Mouse (Mus musculus) testis, postnatal 10 days (tissue): ENCODE data around the gene Bola1.
"Not testable (repeated sequence)": the region's sequence is repeated elsewhere in the genome, so short reads cannot be mapped to it uniquely, and the experiment has no call there.

Source experiments
- DNase-seq: peaks from one replicate; pipeline ENCODE4 v3.0.0; 2021; ENCODE audit warnings: low spot score

Bola1 gene

GRCm38 (mm10) chr3:96226695-96227648 lies 7.5 kb upstream of the Bola1 start:
- no peak for DNase-seq

GRCm38 (mm10) chr3:96225421-96225820 lies 5.9 kb upstream of the Bola1 start:
- DNase-seq = no peak

- no peak for DNase-seq
Observed at GRCm38 (mm10) chr3:96222774-96223173, 3.3 kb upstream of the Bola1 start.

GRCm38 (mm10) chr3:96221640-96222038 lies 2.1 kb upstream of the Bola1 start:
- DNase-seq = no peak

GRCm38 (mm10) chr3:96220765-96221639 lies 1.5 kb upstream of the Bola1 start, which contains the start of the genes Hist2h2ac and Hist2h2be:
Hist2h2ac (minus strand) TSS chr3:96220880.
Hist2h2be (plus strand) TSS chr3:96221119.
- DNase-seq = peak; percentile 73

- peak; percentile 53 for DNase-seq
Observed at GRCm38 (mm10) chr3:96220131-96220764, 739 bp upstream of the Bola1 start.

GRCm38 (mm10) chr3:96219191-96219641 lies 293 bp downstream of the Bola1 start:
- no peak for DNase-seq

- DNase-seq = peak; percentile 59
Observed at GRCm38 (mm10) chr3:96209242-96209641, 10.3 kb downstream of the Bola1 start.

DNA sequence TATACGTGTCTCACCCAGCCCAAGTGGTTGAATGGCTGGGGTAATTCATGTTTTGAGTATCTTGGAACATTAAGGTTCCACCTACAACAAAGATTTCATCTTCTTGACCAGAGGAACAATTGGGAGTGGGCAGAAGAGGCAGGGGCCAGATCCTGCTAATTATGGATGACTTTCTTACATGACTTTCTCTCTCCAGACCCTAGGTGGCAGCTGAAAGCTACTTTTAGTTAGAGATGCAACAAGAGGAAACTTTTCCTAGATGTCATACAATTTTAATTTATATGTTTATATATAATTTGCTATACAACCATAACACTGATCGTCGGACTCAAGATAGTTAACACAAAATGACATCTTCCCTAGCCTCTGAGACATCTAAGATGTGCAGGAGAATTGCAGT lies 11.7 kb downstream of the Bola1 start:
- no peak for DNase-seq

GRCm38 (mm10) chr3:96199731-96200130 lies 19.8 kb downstream of the Bola1 start:
- DNase-seq = no peak

DNA sequence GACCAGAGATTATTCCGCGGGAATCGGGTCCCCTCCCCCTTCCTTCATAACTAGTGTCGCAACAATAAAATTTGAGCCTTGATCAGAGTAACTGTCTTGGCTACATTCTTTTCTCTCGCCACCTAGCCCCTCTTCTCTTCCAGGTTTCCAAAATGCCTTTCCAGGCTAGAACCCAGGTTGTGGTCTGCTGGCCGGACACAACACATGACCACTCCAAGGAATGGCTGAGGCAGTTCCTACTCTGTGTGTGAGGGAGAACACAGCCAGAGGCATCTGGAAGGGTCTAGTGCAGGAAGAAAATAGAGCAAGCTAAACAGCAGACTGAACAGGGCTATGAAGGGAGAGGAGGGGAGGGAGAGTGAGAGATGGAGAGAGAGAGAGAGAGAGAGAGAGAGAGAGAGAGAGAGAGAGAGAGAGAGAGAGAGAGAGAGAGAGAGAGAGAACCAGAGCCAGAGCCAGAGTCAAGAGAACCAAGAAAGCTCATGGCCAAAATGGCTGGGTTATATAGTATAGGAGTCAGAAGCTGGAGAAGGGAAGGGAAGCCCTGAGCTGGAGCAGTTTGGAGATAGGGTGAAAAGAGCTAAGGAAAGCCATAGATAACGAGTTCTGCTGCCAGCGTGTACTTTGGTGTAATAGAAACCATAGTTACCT lies 20.8 kb downstream of the Bola1 start:
- DNase-seq = not testable (repeated sequence)

DNA sequence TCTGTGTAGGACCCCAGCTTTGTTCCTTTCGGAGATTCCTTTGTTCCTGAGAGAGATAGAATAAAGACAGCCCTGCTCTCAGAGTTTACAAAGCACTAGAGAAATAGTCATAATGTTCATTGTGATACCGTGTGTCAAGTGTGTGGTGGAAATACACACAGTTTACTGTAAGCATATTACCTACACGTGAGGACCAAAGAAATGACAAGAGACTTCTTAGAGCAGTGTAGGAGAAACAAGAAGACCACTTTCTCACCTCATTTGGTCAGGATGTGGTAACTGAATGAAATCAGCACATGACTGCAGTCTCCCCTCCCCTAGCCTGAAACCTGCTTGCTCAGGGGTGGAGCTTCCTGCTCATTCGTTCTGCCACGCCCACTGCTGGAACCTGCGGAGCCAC lies 21.3 kb downstream of the Bola1 start:
- no peak for DNase-seq

GRCm38 (mm10) chr3:96197129-96197749 lies 22.3 kb downstream of the Bola1 start:
- peak; percentile 85 for DNase-seq

- DNase-seq = no peak
Observed at GRCm38 (mm10) chr3:96196437-96197128, 22.9 kb downstream of the Bola1 start.

DNA sequence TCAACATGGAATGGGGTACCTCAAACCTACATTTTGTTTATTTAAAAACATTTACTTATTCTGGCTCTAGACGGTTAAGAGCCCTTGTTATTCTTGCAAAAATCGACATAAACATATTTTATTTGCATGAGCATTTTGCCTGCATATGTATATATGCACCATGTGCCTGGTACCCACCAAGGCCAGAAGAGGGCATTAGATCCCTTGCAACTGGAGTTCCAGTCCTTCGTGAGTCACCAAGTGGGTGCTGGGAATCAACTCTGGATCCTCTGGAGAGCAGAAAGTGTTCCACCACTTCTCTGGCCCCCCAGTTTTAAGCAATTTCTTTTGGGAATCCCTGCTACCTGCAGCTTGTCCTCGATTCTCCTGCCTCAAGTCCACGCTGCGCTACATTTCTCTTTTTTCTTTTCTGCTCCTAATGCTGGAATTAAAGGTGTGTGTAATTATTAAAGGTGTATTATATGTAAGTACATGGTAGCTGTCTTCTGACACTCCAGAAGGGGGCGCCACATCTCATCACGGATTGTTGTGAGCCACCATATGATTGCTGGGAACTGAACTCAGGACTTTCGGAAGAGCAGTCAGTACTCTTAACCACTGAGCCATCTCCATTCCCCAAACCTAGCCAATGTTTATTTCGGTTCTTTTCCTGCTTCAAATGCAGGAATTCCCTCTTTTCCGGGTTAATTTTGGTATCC lies 23.7 kb downstream of the Bola1 start:
- no peak for DNase-seq

GRCm38 (mm10) chr3:96194966-96195365 lies 24.5 kb downstream of the Bola1 start:
- no peak for DNase-seq

DNA sequence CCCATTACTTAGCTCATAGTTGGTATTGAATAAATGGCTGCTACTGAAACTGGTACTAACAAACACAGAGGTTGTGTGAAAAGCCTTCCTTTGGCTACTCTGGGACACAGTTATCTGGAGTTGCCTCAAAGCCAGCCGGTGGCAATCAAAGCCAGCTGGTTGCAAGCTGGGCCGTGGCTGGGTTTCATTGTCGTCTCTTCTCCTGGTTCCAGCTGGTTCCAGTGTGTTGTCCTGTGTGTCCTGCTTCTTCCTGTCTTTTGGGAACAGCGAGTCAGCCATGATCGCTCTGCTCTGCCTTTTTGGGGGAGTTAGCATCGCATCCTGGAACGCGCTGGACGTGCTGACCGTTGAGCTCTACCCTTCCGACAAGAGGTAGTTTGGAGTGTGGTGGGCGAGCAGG lies 26.5 kb downstream of the Bola1 start:
- DNase-seq = no peak

DNA sequence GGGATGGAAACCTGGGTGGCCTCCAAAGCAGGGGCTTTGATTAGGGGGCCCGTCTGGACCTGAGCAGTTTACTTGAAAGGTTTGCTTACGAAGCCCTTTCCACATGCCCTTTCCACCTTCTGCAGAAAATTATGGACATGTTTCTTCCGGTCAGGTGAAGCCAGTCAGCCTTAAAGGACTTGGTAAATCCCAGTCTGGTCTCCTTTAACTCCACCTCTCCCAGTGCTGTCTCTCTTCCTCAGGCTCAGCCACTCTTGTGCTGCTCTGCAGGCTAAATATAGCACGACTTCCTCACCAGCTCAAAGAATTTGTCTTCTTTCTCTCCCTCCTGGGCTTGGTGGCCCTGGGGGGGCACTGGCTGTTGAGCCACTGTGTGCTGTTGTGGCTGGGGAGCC lies 37.1 kb downstream of the Bola1 start:
- DNase-seq = no peak

DNA sequence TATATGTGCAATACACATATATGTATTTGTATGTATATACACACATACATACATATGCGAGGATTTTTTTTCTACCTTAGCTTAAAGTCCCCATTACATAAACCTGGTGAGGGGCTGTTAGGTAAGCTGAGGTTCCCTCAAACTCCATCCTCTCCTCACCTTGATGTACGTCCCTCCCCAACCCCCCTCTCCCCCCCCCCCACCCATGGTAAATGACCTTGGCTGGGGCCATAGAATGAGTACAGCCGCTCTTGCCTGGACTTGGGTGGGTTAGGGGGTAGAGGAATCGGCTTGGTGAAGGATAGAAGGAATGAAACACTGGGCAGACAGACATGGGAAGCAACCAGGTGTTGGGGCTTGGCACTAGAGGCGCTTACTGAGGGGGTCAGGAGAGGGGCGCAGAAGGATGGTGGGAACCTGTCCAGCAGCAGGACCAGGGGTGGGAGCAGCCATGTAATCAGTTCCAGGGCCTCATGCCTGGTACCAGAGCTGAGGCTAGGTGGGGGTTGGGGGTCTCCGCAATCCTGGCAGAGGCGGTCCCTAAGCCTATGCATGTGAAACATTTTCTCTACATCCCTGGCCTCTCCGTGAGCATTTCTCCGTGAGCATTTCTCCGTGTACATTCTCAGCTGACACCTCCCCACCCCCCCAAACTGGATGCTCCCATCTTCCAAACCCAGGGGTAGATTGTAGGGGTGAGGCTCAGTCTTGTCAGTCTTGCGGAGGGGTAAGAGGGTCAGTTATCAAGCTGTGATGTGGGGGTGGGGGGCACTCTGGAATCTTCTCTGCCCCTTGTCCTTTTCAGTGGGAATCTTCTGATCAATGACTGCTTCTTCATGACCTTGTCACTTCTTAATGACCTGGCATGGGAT lies 37.8 kb downstream of the Bola1 start:
- no peak for DNase-seq
